Mouse (Mus musculus): ENCODE measurements around the gene Cul7.

The Cul7 gene

GRCm38 (mm10) chr17:46628791-46629684 is 21.1 kb upstream of the Cul7 start, which contains the start of gene Ptk7:
Gene Ptk7, minus strand, starts transcription at chr17:46629504.
- no peak for DNase-seq (ENCODE audit: low spot score)

DNA sequence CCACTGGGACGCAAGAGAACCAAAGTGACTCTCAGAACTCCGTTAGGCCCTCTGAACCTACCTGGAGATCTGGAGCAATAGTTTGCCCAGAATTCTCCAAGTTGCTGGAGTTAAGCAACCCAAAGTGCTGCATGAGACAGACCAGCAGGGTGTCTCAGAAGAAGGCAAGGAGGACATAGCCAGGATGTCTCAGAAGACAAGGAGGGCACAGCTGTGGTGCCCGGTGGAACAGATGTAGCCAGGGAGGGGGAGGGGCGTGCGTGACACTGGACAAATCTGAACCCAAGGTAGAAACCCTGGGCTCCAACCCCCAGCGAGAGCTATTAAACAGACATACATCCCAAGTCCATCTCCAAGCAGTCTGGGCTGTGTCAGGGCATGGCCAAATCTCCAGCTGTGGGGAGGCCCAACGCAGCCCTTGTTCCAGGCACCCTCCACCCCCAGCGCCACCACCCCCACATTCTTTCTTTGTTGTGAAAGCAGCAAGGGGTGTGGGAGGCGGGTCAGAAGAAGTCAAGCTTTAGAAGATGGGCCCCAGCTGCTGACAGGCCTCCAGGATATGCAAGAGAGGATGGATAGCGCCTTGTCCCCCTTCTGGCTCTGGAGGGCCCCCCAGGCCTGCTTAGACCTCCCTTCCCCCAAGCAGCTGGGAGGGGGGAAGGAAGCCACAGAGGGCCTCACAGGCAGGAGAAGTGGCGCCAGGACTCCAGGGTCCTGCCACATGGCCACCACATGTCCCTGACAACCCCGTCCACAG is 20.3 kb upstream of the Cul7 start:
- DNase-seq (ENCODE audit: low spot score), result no peak

DNA sequence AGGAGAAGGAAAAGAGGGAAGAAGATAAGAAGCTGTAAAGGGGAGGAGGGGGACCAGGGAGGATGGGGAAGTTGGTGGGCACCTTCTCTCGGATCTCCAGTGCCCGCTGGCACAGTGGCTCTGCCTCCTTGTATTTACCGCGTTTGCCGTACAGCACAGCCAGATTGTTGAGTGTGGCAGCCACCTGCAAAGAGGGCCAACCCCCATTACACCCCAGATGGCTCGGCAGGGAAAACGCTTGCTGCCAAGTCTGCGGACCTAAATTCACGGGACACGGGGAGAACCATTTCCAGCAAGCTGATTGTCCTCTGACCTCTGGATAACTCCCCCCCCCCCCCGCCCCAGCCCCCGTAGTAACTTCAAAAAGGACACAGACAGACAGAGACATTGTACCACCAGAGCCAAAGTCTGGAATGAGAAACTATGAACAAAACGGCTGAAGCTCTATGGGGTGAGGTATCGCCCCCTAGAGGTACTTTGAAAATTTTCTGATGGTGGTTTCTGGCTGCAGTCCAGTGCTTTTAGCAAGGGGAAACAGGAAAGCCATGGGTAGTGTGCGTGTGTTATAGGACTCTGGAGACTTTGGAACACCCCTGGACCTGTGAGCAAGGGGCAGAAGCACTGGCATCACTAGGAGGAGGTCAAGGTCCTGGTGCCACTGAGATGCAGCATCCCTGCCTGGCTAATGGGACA is 13.2 kb upstream of the Cul7 start:
- DNase-seq (ENCODE audit: low spot score), result no peak

DNA sequence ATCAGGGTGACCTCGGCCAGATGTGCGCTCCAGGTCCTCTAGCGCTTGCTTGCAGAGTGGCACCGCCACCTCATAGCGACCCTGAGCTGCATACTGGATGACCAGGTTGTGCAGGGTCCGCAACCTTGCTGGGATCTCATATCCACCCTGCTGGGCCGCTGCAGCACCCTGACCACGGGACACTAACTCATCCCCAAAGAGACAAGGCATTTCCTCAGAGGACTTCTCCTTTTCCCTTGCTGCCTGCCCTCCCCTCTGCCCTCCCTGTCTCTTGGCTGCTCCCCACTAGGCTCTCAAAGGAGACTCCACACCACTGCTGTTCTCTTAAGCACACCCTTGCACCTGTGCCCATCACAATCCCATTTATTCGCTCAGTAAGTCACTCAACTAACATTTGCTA is 10.2 kb upstream of the Cul7 start:
- DNase-seq (ENCODE audit: low spot score), result no peak

GRCm38 (mm10) chr17:46642060-46642459 is 8.1 kb upstream of the Cul7 start:
- DNase-seq (ENCODE audit: low spot score), result no peak

DNA sequence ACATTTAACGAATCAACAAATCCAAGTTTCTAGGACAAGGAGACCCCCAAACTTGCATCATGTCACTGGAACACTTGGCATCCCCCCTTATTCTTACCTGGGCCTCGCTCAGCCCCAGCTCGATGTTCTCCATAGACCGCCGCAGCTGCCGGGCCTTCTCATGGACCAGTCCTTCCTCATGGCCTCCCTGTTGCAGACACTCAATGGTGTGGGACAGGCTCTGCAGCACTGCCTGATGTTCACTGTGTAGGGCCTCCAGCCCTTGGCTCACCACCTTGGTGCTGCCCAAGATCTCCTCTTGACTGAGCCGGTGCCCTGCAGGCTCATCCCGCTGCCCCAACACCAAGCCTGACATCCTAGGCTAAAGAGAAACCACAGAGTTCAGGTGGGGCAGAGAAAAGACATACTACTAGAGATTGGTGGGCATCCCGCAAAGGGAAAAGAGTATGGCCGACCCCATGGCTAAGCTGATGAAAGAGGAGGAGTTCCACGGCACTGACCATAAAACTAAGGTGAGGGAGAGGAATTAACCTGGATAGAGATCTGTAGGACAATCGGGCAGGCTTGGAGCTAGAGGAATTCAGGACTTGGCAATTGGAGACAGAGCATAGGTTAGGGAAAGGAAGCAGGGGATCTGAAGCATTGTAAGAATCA is 5.9 kb upstream of the Cul7 start:
- DNase-seq (ENCODE audit: low spot score), result no peak

GRCm38 (mm10) chr17:46644916-46645475 is 5.1 kb upstream of the Cul7 start:
- DNase-seq (ENCODE audit: low spot score), result no peak

DNA sequence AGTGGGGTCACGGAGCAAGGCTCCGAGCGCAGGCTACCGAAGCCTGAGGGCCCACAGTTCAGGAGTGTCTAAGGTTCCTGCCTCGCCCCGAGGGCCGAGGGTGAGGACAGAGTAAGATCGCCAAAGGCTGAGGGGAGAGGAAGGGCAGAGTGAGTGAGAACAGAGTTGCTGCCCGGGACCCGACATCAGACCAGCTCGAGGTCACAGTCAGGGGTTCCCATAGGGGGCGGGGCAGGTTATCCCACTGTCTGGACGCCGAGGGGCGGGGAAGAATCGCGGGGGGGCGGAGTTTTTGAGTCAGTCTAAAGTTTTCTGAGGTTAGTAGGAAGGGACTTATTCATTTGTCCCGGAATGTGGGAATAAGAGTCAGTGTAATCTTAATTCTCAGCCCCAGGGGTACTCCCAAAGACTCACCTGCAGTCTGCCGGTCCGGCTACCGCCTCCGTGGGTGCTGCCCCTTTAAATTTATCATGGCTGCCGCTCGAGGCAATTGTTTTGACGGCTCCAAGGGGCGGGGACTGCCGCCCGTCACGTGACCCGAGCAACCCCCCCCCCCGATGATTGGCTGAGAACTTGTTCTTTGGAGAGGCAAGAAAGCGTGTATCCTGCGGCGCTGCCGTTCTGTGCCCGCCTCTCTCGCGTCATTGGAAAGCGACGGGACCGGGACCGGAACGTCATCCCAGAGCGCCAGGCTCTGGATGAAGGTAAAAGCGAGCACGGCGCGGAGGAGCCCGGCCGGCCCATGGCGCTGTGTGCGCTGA is 4.4 kb upstream of the Cul7 start, which contains the start of the genes Klc4 and Mrpl2:
Gene Klc4 (minus strand): TSS at position 462 of the 761 bp plus-strand sequence.
Gene Mrpl2 (plus strand): TSS at position 669 of the 761 bp plus-strand sequence.
- DNase-seq (ENCODE audit: low spot score), result peak; percentile 99

DNA sequence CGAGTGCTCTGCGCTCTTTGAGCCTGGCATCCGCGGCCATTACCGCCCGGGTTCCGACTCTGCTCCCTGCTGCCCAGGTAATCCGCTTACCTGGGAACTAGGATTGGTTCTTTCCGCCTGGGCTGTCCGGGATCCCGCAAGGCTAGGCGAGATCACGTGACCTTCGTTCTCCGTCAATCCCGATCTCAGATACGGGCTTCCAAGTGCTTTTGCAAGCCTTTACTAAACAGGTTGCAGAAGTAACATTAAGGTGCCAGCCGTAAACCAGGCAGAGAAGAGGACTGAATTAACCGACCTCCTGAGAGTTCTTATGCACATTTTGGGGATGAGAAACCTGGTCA is 3.8 kb upstream of the Cul7 start:
- DNase-seq (ENCODE audit: low spot score), result no peak

DNA sequence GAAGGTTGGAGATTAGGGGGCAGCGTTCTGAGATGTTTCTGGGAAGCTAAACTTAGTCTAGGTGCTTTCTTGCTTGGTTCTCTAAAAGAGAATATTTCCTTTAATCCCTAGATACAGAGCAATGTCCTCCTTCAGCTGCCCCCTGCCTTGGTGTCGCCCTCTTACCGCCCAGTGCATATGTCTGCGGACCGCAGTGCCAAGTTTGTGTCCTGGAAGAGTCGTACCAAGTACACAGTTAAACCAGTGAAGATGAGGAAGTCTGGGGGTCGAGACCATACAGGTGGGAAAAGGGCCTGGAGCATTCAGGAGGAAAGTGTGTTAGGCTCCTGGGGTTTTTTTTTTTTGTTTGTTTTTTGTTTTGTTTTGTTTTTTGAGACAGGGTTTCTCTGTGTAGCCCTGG is 2.9 kb upstream of the Cul7 start:
- no peak for DNase-seq (ENCODE audit: low spot score)

GRCm38 (mm10) chr17:46648436-46648835 is 1.7 kb upstream of the Cul7 start:
- DNase-seq (ENCODE audit: low spot score), result no peak

DNA sequence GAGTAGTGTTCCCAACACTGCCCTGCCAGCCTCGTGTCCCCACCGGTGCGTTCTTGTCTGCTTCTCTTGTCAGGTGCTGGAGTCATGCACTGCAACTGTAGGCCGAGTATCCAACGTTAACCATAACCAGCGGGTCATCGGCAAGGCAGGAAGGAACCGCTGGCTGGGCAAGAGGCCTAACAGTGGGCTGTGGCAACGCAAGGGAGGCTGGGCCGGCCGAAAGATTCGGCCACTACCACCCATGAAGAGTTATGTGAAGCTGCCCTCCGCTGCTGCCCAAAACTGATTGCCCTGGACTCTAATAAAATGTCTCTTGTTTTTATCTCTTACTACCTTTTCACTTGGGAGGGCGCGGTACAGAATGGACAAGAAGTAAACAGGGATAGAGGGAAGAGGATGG is 326 bp upstream of the Cul7 start:
- DNase-seq (ENCODE audit: low spot score), result no peak

GRCm38 (mm10) chr17:46651292-46651691 is 1.2 kb downstream of the Cul7 start:
- DNase-seq (ENCODE audit: low spot score), result no peak

DNA sequence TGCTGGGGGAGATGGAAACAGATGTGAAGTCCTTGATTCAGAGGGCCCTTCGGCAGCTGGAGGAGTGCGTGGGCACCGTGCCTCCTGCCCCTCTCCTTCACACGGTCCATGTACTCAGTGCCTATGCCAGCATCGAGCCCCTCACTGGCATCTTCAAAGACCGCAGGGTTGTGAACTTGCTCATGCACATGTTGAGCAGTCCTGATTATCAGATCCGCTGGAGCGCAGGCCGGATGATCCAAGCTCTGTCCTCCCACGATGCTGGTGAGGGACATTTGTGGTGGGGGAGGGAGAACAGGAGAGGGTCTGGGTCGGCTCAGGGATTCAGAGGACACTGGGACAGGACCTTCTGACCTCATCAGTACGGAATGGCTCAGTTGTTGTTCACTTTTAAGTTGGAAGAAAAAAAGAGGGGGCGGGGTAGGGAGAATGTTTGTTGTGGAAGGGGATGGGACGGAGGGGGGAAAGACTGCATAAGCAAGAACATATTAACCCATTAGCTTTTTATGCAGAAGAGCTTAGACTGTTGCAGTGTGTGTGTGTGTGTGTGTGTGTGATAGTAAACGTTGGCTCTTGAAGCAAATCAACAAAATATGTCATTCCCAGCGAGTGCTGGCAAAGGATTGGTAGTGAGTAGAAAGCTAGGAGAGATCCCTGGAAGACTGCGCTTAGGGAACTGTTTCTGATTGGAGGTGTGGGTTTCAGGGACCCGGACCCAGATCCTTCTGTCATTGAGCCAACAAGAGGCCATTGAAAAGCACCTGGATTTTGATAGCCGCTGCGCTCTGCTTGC is 1.8 kb downstream of the Cul7 start:
- DNase-seq (ENCODE audit: low spot score), result no peak

DNA sequence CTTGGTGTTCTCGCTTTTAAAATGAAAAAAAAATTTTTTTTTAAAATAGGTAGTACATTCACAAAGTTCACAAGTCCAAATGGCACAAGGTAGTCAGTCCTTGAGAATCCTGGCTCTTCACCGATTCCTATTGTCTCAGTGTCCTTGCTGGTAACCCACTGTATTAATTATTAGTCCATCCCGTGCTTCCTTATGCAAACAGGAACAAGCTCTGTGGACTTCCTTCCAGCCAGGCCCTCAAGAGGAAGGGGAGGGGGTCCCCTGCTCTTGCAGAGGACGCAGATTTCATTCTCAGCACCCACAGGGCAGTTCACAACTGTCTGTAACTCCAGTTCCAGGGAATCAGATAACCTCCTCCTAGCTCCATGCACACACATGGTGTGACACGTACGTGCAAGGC is 5.9 kb downstream of the Cul7 start:
- DNase-seq (ENCODE audit: low spot score), result no peak

GRCm38 (mm10) chr17:46661351-46661750 is 11.2 kb downstream of the Cul7 start:
- no peak for DNase-seq (ENCODE audit: low spot score)

DNA sequence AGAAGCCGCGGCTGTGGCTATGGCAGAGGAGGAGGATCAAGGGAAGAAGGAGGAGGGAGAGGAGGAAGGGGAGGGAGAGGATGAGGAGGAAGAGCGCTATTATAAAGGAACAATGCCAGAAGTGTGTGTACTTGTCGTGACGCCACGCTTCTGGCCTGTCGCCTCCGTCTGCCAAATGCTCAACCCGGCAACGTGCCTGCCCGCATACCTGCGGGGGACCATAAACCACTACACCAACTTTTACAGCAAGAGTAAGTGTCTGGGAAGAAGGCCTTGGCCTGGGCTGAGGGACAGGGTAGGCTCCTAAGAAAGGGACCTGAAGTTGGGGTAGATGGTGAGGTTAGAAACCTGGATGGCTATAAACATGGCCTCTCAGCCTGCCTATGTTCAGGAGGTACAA is 11.8 kb downstream of the Cul7 start:
- no peak for DNase-seq (ENCODE audit: low spot score)

GRCm38 (mm10) chr17:46662730-46663129 is 12.6 kb downstream of the Cul7 start:
- DNase-seq (ENCODE audit: low spot score), result no peak

DNA sequence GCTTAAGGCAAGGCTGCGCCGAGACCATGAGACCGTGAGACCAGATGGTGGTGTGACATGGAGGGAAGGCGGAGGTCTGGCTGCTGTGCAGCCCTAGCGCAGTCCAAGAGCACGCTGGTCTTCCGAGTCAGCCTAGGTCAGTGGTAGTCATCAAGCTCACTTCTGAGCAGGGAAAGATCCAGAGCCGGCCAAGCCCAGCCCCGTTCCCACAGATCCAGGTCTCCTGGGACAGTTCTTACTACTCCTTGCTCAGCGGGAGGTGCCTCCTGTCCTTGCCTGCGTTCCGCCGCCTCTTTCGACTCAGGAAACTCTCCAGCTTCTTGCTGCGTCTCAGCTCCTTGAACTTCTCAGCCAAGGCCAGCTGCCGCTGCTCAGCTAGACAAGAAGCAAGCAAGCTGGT is 17.6 kb downstream of the Cul7 start:
- no peak for DNase-seq (ENCODE audit: low spot score)

GRCm38 (mm10) chr17:46669911-46670310 is 19.8 kb downstream of the Cul7 start:
- DNase-seq (ENCODE audit: low spot score), result no peak

Data from urinary bladder, postnatal 10 days (tissue).